Mouse (Mus musculus): Measurements from ENCODE around the gene Mrpl21. TPM values are rescaled to one million over a fixed set of nuclear protein-coding genes. Genes with fewer than 3 reads are reported as not detected.

Mrpl21 gene
- polyA plus RNA-seq, 1 experiment from 2014 or later, result 118 TPM

- Histone ChIP-seq H3K4me1 (no peaks in the 10 kb centered on the region), H3K9me3 (no peaks in the 10 kb centered on the region), H3K27me3 (ENCODE audit: insufficient read depth, poor library complexity, severe bottlenecking) (no peaks in the 10 kb centered on the region), H3K36me3 (peaks cover 100% of the 10 kb centered on the region), H3K27ac (no peak overlapping the region), H3K4me3 (no peak overlapping the region)
- DNase-seq (ENCODE audit: low spot score), result peak; percentile 47
- 92% methylated on average over 6 of the region's 6 CpGs for WGBS
Measured at GRCm38 (mm10) chr19:3269803-3270202, 12.9 kb upstream of the Mrpl21 start.

DNA sequence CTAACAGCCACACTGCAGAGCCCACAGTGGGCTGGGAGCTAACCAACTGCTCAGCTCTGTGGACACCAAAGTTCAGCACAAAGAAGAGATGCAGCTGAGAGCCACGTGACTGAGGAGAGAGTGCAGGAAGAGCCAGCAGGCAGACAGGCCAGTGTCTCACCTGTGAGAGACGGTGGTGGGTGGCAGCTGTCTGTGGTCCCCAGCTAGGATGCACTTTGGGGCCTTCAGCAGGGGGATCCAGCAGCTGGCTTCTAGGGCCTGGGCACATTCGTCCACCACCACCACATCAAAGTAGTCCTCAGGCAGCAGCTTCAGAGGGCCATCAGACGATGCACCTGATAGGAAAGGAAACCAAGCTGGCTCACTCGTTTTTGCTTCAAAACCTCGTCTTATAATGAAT is 11.3 kb upstream of the Mrpl21 start:
- WGBS, result 82% methylated on average over 6 of the region's 6 CpGs
- H3K4me1 ChIP-seq, result no peaks in the 10 kb centered on the region
- no peak overlapping the region for H3K4me3 ChIP-seq
- DNase-seq (ENCODE audit: low spot score), result peak; percentile 56
- H3K9me3 ChIP-seq, result no peaks in the 10 kb centered on the region
- H3K36me3 ChIP-seq, result peaks cover 98% of the 10 kb centered on the region
- H3K27me3 ChIP-seq (ENCODE audit: insufficient read depth, poor library complexity, severe bottlenecking), result no peaks in the 10 kb centered on the region
- H3K27ac ChIP-seq, result no peak overlapping the region

DNA sequence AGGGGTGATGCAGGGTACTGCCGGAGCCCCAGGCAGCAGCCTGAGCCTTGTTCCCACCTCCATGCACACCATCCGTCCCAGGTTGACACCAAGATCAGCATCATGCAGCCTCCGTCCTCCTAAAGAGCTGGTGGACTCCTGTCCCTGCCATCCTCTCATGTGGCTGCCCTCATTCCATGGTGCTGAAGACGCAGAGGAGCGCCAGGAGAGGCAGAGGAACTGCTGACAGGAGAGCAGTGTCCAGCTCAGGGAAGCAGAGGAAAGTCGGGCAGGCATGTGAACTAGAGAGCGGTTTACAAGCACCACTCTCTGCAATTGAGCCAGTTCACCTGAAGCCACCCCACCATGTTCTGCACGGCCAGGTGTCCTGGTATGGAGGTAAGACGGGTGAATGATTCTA is 9.4 kb upstream of the Mrpl21 start:
- no peaks in the 10 kb centered on the region for H3K4me1 ChIP-seq
- H3K36me3 ChIP-seq, result peaks cover 98% of the 10 kb centered on the region
- H3K27me3 ChIP-seq (ENCODE audit: insufficient read depth, poor library complexity, severe bottlenecking), result no peaks in the 10 kb centered on the region
- DNase-seq (ENCODE audit: low spot score), result peak; percentile 65
- H3K4me3 ChIP-seq, result no peak overlapping the region
- H3K9me3 ChIP-seq, result no peaks in the 10 kb centered on the region
- WGBS, result 87% methylated on average over 9 of the region's 9 CpGs
- H3K27ac ChIP-seq, result no peak overlapping the region

GRCm38 (mm10) chr19:3275744-3276365 is 6.8 kb upstream of the Mrpl21 start:
- WGBS, result 88% methylated on average over 3 of the region's 3 CpGs

GRCm38 (mm10) chr19:3281886-3282285 is 815 bp upstream of the Mrpl21 start:
- H3K9me3 ChIP-seq, result no peaks in the 10 kb centered on the region
- H3K36me3 ChIP-seq, result peaks cover 57% of the 10 kb centered on the region
- H3K4me1 ChIP-seq, result peaks cover 15% of the 10 kb centered on the region
- H3K27ac ChIP-seq, result peak overlapping the region; percentile 88; the same call in 1 of the 2 replicates
- WGBS, result 65% methylated on average over 4 of the region's 4 CpGs
- H3K4me3 ChIP-seq, result peak overlapping the region; percentile 78
- H3K27me3 ChIP-seq (ENCODE audit: insufficient read depth, poor library complexity, severe bottlenecking), result no peaks in the 10 kb centered on the region
- no peak for DNase-seq (ENCODE audit: low spot score)

More at GRCm38 (mm10) chr19:3275744-3276365, 6.8 kb upstream of the Mrpl21 start:
- peak; percentile 66 for DNase-seq (ENCODE audit: low spot score)
- Histone ChIP-seq H3K4me3 (no peak overlapping the region), H3K9me3 (no peaks in the 10 kb centered on the region), H3K27ac (no peak overlapping the region), H3K4me1 (no peaks in the 10 kb centered on the region), H3K36me3 (peaks cover 94% of the 10 kb centered on the region), H3K27me3 (ENCODE audit: insufficient read depth, poor library complexity, severe bottlenecking) (no peaks in the 10 kb centered on the region)

DNA sequence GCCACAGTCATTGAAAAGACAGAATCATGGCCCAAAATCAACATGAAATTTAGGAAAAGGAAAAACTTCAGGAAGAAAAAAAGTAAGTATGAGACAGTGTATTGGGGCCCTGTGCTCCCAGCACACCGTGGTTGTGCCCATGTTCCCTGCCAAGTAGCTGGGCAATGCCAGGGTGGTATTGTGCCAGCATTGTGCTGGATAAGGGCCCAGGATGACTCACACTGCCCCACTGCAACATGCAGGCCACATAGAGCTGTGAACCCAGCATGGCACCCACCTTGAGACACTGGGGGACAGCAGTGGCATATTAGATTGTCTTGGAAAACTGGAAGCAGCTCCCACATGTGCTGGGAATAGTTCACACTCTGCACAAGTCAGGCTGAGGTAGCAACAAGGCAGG is 6.3 kb downstream of the Mrpl21 start:
- H3K36me3 ChIP-seq, result peaks cover 68% of the 10 kb centered on the region

GRCm38 (mm10) chr19:3292028-3292427 is 9.3 kb downstream of the Mrpl21 start:
- DNase-seq (ENCODE audit: low spot score), result no peak
- WGBS, result 54% methylated on average over 2 of the region's 2 CpGs
- H3K36me3 ChIP-seq, result peaks cover 46% of the 10 kb centered on the region

More for the DNA sequence above, 6.3 kb downstream of the Mrpl21 start:
- WGBS, result 97% methylated on average over 1 of the region's 1 CpGs
- no peak overlapping the region for H3K27ac ChIP-seq
- no peaks in the 10 kb centered on the region for H3K27me3 ChIP-seq (ENCODE audit: insufficient read depth, poor library complexity, severe bottlenecking)
- no peaks in the 10 kb centered on the region; the same call in 1 of the 2 replicates for H3K4me1 ChIP-seq
- H3K9me3 ChIP-seq, result no peaks in the 10 kb centered on the region
- no peak overlapping the region for H3K4me3 ChIP-seq
- no peak for DNase-seq (ENCODE audit: low spot score)

GRCm38 (mm10) chr19:3292993-3293392 is 10.3 kb downstream of the Mrpl21 start:
- Histone ChIP-seq H3K9me3 (no peaks in the 10 kb centered on the region), H3K27me3 (ENCODE audit: insufficient read depth, poor library complexity, severe bottlenecking) (no peaks in the 10 kb centered on the region), H3K4me1 (no peaks in the 10 kb centered on the region), H3K4me3 (no peak overlapping the region), H3K36me3 (peaks cover 36% of the 10 kb centered on the region), H3K27ac (no peak overlapping the region)
- DNase-seq (ENCODE audit: low spot score), result no peak
- 82% methylated on average over 1 of the region's 1 CpGs for WGBS

More at GRCm38 (mm10) chr19:3292028-3292427, 9.3 kb downstream of the Mrpl21 start:
- Histone ChIP-seq H3K9me3 (no peaks in the 10 kb centered on the region), H3K4me1 (no peaks in the 10 kb centered on the region), H3K27ac (no peak overlapping the region), H3K4me3 (no peak overlapping the region), H3K27me3 (ENCODE audit: insufficient read depth, poor library complexity, severe bottlenecking) (no peaks in the 10 kb centered on the region)

DNA sequence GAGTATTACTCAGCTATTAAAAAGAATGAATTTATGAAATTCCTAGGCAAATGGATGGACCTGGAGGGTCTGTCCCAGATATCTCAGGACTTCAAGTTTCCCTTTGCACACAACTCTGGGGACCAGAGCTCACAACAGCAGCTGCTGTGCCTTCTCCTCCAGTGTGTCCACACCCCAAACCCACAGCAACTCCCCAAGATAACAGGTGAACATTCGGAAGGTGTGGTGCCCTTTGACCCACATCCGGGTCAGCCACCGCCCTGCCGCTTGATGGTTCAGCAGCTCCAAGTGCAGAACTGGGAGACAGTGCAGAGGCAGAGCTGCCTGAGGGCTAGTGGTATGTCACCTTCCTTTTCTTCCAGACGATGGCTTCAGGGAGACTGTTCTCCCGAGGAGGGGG is 12.5 kb downstream of the Mrpl21 start:
- H3K27me3 ChIP-seq (ENCODE audit: insufficient read depth, poor library complexity, severe bottlenecking), result no peaks in the 10 kb centered on the region
- peaks cover 15% of the 10 kb centered on the region for H3K36me3 ChIP-seq
- H3K9me3 ChIP-seq, result no peaks in the 10 kb centered on the region; the same call in 1 of the 2 replicates
- no peaks in the 10 kb centered on the region for H3K4me1 ChIP-seq
- H3K4me3 ChIP-seq, result no peak overlapping the region
- no peak overlapping the region for H3K27ac ChIP-seq
- WGBS, result 77% methylated on average over 6 of the region's 6 CpGs
- no peak for DNase-seq (ENCODE audit: low spot score)

- H3K9me3 ChIP-seq, result no peaks in the 10 kb centered on the region; the same call in 1 of the 2 replicates
- no peaks in the 10 kb centered on the region; the same call in 1 of the 2 replicates for H3K36me3 ChIP-seq
- no peaks in the 10 kb centered on the region for H3K4me1 ChIP-seq
Measured at GRCm38 (mm10) chr19:3297034-3297433, 14.3 kb downstream of the Mrpl21 start.

DNA sequence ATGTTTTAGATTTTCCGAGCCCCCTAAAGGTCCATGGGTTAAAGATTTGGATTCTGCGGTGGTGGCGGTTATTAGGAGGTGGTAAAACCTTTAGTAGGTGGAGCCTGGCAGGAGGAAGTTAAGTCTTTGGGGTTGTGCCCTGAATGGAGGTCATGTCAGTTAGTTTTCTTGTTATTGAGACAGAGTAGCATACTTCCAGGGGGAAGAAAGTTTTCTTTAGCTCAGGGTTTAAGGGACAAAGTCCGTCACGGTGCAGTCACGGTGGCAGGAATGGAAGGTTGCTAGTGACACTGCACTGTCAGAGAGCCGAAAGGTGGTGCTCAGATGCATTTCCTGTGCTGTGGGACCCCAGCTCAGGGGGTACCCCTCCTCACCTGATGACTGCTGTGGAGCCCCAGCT is 15.1 kb downstream of the Mrpl21 start:
- H3K4me3 ChIP-seq, result no peak overlapping the region
- no peaks in the 10 kb centered on the region; the same call in 1 of the 2 replicates for H3K9me3 ChIP-seq
- H3K27ac ChIP-seq, result no peak overlapping the region
- 84% methylated on average over 7 of the region's 7 CpGs for WGBS
- no peaks in the 10 kb centered on the region for H3K36me3 ChIP-seq
- H3K27me3 ChIP-seq (ENCODE audit: insufficient read depth, poor library complexity, severe bottlenecking), result no peaks in the 10 kb centered on the region
- DNase-seq (ENCODE audit: low spot score), result no peak
- H3K4me1 ChIP-seq, result no peaks in the 10 kb centered on the region

More at GRCm38 (mm10) chr19:3297034-3297433, 14.3 kb downstream of the Mrpl21 start:
- Histone ChIP-seq H3K27me3 (ENCODE audit: insufficient read depth, poor library complexity, severe bottlenecking) (no peaks in the 10 kb centered on the region), H3K4me3 (no peak overlapping the region), H3K27ac (no peak overlapping the region)
- DNase-seq (ENCODE audit: low spot score), result no peak

DNA sequence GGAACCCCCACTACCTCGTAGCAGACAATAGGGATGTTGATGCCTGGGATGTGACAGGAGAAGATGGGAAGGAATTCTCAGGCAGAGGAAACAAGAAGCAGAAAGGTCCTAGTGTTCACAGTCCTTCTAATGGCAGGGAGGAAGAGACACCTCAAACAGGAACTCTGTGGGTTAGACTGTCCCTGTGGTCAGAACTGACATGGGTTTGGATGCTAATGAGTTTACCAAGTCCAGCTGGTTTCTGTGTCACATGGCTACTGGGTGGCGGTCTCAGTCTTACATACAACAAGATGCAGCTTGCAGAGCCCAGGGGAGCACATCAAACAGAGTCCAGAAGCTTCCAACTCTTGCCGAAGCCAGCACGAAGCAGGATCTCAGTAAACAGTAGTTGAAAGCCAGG is 21.3 kb downstream of the Mrpl21 start:
- WGBS, result 76% methylated on average over 4 of the region's 4 CpGs
- no peak overlapping the region for H3K27ac ChIP-seq
- H3K9me3 ChIP-seq, result no peaks in the 10 kb centered on the region; the same call in 1 of the 2 replicates
- H3K4me3 ChIP-seq, result no peak overlapping the region
- DNase-seq (ENCODE audit: low spot score), result no peak
- no peaks in the 10 kb centered on the region for H3K27me3 ChIP-seq (ENCODE audit: insufficient read depth, poor library complexity, severe bottlenecking)
- no peaks in the 10 kb centered on the region for H3K36me3 ChIP-seq
- H3K4me1 ChIP-seq, result peaks cover 14% of the 10 kb centered on the region; the same call in 1 of the 2 replicates

DNA sequence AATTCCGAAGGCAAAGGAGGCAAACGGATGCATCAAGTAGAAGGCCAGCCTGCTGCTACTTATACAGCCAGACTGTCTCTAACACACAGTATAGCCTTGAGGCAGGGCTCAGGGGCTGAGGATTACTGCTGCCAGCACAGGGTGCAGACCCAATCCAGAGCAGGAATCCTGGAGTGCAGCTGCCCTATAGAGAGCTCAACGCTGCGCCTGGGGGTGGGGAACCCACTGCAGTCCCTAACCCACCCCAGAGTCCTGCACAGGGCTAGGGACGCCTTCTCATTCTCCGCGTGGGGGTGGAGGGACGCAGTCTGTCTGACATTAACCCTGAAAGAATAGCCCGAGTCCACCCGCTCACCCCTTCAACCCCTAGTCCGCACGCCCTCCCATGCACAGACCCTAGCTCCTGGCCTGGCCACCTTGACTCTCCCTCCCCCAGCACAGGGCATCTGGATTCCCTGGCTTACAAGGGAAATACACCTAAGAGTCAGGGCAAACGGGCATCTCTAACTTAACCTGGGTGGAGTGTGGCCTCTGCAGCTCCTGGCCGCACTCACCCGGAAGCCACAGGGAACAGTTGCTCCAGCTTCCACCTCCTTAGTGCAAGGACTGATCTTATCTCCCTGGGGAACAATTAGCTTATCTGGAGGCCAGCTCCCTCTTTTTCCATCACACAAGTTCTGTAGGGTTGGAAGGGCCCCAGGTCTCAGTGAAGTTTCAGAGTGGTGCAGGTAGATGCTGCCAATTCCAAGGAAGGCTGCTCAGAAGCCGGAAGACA is 24.7 kb downstream of the Mrpl21 start:
- no peaks in the 10 kb centered on the region for H3K36me3 ChIP-seq
- 45% methylated on average over 16 of the region's 16 CpGs for WGBS
- no peaks in the 10 kb centered on the region for H3K9me3 ChIP-seq
- no peak for DNase-seq (ENCODE audit: low spot score)
- H3K27me3 ChIP-seq (ENCODE audit: insufficient read depth, poor library complexity, severe bottlenecking), result no peaks in the 10 kb centered on the region
- no peak overlapping the region for H3K27ac ChIP-seq
- peaks cover 14% of the 10 kb centered on the region; the same call in 1 of the 2 replicates for H3K4me1 ChIP-seq
- H3K4me3 ChIP-seq, result no peak overlapping the region
